Mouse (Mus musculus): Measurements from ENCODE around the gene Zfp940.
"Not testable (repeated sequence)": the region's sequence is repeated elsewhere in the genome, so short reads cannot be mapped to it uniquely, and the experiment has no call there.

The Zfp940 gene

DNA sequence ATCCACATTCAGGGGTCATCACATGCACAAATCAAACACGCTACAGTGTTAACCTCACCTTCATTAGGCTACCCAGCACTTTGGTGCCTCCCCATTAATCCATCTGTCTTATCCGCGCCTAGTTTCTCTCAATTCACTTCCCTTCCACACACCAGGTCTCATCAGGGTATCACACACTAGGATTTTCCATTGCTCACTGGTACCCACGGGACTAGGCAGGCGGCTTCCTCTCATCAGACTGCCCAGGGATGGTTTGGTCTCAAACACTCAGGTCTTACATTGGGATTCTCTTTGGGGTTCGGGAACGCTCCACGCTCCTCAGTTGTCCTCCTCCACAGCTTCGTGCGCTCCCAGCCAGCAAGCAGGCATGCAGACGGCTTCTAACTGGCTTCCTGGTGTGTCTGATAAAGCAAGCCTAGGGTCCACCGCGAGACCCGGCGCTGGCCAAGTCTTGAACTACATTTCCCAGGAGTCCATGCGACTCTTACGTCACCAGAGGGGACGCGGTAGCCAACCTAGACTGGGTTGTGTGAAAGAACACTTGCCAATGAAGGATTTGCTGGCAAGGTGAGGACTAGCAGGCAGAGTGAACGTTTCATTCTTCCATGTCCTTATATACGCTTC is at the start of gene Zfp940:
Zfp940 (minus strand) TSS at position 451 of the 624 bp plus-strand sequence.
- peak; percentile 92 for DNase-seq (ENCODE audit: low read depth, low spot score)

DNA sequence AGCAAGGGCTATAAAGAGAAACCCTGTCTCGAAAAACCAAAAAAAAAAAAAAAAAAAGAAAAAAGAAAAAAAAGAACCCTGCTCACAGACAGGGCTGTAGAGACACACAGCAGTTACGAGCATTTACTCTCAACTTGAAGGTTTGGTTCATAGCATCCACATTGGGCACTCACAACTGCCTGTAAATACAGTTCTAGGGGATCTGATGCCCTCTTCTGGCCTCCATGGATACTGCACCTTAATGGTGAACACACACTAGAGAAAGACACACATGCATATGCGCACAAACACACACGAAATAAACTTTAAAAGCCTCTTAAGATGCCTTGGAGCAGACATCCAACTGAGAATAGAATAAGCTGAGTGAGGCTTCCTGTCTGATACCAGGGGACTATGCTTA is 44.9 kb upstream of the Zfp940 start:
- no peak for DNase-seq (ENCODE audit: low read depth, low spot score)

DNA sequence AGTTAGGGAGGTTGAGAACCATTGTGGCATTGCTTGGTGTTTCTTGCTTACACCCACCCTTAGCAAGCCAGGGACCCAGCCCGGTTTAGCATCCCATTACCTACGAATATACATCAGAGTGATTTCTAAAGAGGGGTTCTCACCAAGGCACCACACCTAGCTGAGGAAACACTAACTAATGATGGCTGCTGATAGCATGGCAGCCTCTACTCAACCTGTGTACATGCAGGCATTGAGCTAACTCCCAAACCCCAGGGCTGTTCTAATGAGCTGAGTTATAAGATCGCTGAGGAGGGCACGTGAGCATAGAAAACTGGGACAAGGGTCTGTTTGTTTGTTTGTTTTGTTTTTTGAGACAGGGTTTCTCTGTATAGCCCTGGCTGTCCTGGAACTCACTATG is 39.3 kb upstream of the Zfp940 start:
- no peak for DNase-seq (ENCODE audit: low read depth, low spot score)

DNA sequence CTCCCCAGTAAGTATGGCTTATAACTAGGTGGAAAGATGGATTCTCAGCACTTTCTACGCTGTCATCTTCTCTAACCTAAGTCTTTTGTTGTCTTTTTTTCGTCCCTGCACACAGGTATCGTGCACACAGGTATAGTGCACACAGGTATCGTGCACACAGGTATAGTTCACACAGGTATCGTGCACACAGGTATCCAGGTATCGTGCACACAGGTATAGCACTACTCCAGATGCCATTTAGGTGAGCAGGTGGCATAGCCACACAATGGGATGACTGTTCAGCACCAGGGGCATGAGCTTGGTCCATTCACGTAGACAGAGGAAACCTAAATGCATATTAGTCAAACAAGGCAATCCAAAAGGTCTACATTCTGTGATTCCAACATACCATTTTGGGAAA is 37.0 kb upstream of the Zfp940 start:
- DNase-seq (ENCODE audit: low read depth, low spot score), result no peak

DNA sequence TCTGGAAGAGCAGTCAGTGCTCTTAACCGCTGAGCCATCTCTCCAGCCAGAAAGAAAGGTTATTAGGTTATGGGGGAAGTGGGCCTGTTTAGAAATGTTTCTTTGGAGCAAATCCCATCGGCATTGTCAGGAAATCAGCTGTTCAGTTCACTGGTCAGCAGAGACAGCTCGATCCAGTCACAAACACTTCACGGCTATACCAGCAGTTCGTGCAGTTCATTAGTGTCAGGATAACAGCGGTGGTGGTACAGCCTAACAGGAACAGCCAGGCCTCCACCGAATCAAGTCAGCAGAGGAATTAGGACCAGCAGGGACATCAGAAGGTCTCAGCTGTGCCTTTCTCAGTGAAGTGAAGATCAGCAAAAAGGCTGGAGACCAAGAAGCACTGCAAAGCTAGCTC is 27.4 kb upstream of the Zfp940 start:
- DNase-seq (ENCODE audit: low read depth, low spot score), result no peak

DNA sequence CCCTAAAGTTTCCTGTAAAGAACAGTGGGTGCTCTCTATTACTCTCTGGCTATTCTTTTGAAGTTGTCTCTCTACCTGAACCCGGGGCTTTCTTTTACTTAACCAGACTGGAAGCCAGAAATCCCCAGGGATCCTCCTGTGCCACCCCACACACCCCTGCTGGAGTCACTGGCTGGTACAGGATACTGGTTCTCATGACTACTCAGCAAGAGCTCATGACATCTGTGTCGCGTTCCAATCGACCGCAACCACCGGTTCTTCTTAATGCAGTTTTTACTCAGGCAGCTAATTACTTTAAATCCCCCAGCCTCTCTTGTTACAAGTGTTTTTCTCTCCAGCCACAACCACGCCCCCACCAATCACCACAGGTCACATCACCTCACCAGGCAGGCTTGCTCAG is 26.6 kb upstream of the Zfp940 start:
- no peak for DNase-seq (ENCODE audit: low read depth, low spot score)

DNA sequence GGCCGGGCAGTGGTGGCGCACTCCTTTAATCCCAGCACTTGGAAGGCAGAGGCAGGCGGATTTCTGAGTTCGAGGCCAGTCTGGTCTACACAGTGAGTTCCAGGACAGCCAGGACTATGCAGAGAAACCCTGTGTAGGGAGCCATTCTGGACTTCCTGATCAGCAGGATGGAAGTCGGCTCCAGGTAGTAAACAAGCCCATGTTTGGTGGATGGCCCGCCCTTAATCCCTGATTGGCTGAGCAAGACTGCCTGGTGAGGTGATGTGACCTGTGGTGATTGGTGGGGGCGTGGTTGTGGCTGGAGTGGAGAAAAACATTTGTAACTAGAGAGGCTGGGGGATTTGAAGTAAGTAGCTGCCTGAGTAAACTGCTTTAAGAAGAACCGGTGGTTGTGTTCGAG is 24.1 kb upstream of the Zfp940 start:
- DNase-seq (ENCODE audit: low read depth, low spot score), result not testable (repeated sequence)

DNA sequence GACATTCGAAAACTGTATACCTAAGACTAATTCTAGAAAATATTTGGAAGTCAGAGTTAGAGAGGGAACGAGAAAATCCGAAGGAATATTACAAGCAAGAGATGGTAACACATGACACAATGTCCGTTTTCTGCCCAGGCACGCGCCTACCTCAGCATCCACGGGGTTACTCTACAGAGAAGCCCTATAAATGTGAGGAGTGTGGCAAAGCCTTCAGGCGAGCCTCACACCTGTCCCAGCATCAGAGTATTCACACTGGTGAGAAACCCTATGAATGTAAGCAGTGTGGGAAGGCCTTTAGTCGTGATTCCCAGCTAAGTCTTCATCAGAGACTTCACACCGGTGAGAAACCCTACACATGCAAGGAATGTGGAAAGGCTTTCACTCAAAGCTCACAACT is 20.8 kb upstream of the Zfp940 start:
- DNase-seq (ENCODE audit: low read depth, low spot score), result no peak

DNA sequence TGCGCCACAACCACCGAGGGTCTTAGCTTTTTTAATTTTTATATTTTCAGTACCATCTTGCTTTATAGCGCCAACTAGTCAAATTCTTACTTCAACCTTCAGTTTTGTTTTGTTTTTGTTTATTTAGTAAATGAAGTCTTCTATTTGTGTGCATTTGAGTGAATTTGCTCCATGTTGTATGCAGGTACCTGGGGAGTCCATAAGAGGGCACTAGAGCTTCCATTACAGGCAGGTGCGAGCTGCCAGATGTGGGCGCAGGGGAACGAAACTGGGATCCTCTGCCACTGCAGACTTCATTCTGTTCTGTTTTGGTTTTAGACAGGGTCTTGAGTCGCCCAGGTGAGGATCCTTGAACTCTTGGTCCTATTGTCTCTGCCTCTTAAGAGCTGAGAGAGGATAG is 8.2 kb upstream of the Zfp940 start:
- no peak for DNase-seq (ENCODE audit: low read depth, low spot score)

DNA sequence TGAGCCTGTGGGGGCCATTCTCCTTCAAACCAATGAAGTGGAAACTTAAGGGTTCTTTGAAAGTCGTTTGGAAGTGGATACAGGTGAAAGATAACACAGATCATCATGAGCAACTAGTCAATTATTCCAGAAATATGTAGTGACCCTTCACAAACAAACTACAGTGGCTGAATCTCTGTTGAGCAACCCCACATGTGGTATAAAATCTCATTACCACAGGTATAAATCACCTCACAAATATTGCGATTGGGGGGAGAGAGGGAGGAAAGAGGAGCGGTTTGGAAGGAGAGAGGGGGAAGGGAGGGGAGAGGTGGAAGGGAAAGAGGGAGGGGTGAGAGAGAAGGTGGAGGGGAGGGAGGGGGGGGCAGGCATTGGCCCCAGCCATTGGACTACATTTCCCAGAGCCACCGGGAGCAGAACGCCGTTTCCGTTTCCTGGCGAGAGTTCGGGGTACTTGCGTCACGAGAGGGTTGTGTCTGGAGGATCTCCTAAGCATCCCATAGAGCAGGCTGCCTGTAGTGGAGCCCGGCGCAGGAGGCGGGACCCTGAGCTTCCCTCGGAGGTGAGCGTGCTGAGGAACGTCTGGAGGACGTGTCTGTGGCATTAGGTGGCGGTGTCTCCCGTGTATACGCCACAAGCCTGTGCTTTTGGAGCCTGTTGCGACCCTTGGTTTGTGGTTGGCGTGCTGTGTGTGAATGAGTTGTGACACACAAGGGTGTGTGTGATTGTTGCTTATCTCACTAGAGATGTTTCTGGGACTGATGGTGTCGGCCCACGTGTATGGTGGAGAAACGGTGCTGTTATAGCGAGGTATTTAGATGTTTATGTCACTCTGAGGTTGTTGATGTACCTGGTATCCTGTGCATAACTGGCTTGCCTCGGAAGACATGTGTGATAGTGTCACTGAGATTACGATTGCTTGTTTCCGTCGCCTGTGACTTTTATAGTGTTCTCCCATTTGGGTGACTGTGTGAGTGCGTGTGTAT is 6.4 kb upstream of the Zfp940 start, which contains the start of gene Zfp420:
Zfp420 (plus strand) TSS at position 448 of the 986 bp plus-strand sequence.
- peak; percentile 95 for DNase-seq (ENCODE audit: low read depth, low spot score)

DNA sequence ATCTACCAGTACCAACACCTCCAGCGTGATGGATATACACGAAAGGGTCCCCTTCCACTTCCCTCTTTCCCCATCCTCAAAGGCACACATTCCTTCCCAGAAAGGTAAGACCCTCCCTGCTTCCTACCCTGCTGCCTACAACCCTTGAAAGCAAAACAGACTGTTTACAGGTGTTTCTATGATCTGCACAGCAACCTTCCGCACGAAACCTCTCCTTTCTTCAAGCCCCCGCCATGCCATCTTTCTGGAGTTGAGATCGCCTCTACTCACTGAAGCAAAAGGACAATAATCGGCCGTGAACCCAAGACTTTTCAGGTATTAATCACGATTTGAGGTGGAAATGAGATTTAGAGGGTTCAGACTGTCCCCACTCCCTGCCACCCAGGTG is 644 bp downstream of the Zfp940 start:
- no peak for DNase-seq (ENCODE audit: low read depth, low spot score)

DNA sequence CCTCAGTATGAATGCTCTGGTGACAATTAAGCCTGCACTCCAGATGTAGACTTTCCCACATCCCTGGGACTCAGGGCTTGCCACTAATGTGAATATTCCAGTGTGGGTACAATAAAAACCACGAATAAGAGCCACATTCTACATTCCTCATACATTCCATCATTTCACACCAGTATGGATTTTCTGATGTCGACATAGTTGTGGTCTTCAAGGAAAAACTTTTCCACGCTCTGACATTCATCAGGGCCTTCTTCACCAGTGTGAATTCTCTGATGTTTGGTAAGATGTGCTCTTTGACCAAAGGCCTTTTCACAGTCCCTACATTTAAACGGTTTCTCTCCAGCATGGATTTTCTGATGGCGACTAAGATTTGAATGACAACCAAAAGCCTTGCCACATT is 8.9 kb downstream of the Zfp940 start:
- no peak for DNase-seq (ENCODE audit: low read depth, low spot score)

DNA sequence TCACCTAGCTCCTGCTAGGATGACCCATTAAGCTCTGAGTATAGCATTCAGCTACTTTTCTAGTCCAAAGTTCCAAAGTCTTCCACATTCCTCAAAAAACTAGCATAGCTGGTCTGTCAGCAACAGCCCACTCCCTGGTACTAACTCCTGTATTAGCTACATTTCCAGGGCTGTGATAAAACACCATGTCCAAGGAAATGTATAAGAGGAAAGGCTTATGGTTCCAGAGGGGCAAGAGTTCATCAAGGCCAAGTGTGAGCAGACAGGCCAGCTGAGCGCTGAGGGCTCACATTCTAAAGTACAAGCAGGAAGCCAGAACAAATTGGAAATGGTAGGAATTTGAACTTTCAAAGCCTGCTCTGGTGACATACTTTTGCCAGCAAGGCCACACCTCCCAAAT is 11.4 kb downstream of the Zfp940 start:
- DNase-seq (ENCODE audit: low read depth, low spot score), result no peak

DNA sequence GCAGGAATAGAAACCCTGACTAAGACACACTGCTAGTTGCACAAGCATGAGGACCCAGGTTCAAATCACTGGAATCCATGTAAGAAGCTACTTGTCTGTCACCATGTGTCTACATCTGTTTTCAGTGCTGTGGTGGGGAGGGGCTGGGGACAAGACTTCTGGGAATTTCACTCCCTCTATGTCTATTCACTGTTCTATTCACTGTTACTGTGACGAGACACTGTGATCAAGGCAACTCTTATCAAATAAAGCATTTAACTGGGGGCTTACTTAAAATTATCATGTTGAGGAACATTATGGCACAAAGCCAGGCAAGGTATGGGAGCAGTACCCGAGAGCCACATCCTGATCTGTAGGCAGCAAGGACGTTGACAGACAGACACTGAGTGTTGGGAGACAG is 14.2 kb downstream of the Zfp940 start:
- DNase-seq (ENCODE audit: low read depth, low spot score), result no peak

DNA sequence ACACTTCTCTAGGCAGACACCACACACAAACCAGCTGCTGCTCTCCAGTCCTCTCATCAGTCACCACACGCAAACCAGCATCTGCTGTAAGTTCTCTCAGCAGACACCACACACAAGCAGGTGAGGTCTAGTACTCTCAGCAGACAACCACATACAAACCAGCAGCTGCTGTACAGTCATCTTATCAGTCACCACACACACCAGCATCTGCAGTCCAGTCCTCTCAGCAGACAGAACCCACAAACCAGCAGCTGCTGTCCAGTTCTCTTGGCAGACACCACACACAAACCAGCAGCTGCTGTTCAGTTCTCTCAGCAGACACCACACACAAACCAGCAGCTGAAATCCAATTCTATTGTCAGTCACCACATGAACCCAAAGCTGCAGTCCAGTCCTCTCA is 16.7 kb downstream of the Zfp940 start:
- DNase-seq (ENCODE audit: low read depth, low spot score), result no peak

DNA sequence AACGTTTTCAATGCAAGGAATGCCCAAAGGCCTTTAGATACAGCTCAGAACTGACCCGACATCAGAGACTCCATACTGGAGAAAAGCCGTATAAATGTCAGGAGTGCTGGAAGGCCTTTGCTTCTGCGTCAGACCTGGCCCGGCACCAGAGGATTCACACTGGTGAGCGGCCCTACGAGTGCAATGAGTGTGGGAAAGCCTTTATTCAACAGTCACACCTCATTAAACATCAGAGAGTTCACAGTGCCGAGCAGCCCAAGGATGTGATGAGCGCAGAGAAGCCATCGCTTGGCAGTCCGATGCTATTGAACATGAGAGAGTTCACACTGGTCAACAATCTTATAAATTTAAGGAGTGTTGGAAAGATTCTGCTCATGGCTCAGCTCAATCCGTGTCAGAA is 23.7 kb downstream of the Zfp940 start:
- no peak for DNase-seq (ENCODE audit: low read depth, low spot score)

DNA sequence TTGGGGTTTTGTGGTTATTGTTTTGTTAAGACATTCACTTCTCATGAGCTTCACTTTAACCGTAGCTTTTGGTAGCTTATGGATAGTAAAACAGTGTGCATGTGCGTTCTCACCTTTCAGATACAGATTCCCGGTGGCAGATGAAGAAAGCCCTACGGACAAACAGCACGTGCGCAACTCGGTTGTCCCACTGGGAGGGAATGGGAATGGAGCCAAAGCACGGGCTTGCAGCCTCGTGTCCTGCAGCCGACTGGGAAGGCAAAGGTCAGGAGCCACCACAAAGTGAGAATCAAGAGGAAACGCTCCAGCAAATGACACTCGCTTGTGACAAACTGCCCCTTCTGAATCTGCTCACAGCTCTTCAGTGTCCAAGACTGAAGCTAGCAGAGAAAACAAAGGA is 25.5 kb downstream of the Zfp940 start:
- DNase-seq (ENCODE audit: low read depth, low spot score), result no peak

DNA sequence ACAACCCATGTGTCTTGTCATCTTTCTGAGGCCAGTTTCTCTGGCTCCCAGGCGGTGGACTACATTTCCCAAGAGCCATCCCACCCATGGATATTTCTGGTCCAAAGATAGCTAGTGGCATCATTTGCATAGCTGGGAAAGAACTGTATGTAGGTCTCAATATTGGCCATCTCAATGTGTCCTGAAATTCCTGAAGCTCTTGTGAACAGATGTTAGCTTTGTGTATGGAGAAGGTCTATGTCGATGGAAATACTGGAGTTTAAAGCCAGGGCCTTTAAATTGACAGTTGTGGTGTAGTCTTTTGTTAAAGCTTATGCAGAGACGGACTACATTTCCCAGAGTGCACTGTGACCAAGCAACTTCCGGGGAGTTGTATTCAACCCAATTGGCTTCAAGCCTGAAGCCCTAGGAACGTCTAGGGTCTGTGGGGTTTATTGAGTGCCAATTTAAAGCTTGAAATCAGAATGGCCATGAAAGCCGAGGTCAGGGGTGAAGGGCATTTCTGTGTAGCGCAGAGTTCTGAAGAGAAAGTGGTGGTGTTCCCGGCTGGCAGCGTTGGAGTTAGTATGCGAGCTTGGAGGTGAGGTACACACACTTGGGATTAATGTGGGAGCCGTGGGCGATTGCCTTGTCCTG is 34.7 kb downstream of the Zfp940 start:
- peak; percentile 93 for DNase-seq (ENCODE audit: low read depth, low spot score)

DNA sequence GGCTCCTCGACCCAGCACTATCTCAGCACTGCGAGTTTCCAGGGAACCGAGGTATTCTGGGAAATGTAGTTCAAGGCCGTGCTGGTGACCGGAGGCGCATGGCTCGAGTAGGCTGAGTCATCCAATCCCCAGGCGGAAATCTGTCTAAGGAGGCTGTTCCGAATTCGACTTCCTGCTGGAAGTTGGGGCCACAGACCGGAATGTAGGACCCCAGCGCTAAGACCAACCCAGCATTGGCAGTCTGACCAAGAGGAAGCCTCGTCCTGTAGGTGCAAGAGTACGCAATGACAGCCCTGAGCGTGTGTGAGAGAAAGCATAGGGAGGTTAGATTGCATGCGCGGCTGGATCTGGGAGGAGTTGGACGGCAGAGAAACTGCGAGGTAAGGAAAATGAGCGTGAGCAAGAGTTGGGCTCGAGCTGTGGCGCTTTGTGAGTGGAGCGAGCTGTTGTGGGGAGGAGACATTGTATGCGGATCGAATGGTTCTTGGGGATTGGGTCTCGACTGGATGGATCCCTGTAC is 37.5 kb downstream of the Zfp940 start, which contains the start of gene Zfp790:
Zfp790 (plus strand) TSS at position 205 of the 520 bp plus-strand sequence.
- DNase-seq (ENCODE audit: low read depth, low spot score), result peak; percentile 97

DNA sequence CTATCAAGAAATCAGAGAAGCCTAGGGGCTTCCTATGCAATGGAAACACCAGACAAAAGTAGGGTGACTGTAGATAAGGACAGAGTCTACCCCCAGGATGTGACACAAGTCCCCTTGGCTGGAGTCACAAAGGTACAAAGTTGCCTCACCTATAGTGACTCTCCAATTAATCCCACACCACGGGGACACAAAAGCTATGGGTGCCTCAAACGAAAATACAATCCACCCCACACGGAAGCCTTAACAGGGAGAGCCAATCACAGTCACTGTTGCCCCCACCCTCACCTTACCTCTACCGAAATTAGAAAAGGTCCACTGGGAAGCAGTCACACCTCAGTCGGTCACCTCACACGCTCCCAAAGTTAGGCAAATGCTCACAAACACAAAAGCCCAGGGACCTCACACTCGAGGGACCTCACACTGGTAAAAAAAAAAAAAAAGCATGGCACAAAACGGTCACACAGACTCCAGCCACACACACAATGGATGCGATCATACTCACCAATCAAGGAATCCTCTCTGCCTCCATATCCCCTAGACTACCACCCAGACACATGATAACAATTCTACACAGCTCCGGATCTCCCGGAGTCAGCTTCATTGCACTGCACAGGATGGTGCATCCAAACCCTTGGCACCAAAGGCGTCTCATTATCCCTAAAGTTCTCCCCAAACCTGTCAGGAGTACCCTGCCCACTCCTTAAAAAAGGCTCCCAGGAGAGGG is 38.2 kb downstream of the Zfp940 start:
- peak; percentile 6 for DNase-seq (ENCODE audit: low read depth, low spot score)

DNA sequence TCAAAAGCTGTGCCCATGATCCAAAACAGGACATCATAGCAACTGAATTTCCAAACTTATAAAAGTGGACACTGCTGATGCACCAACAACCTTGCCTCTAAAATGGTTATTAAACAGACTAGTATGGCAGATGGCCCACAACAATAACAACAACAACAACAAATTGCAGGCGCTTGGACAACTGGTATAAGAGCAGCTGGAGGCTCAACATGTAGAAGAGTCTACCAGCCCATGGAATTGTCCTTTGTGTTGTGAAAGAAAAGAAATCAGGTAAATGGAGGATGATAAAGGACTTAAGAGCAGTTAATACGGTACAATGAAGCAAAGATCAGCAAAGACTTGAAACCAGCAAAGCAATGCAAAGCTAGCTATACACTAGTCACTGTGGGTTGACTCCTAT is 39.1 kb downstream of the Zfp940 start:
- no peak for DNase-seq (ENCODE audit: low read depth, low spot score)
